Mouse (Mus musculus) C2C12 (cell line): ENCODE data around the gene Ccn1.

Source experiments
- CTCF ChIP-seq: IDR thresholded peaks from one replicate; pipeline ENCODE4 v1.5.1; 2011; ENCODE audit not compliant: control insufficient read depth, insufficient read depth, insufficient read length
- MYOD1 ChIP-seq: IDR thresholded peaks from one replicate; pipeline ENCODE4 v1.6.1; 2011; ENCODE audit warnings: low read depth; ENCODE audit not compliant: control insufficient read depth, insufficient read length
- MYOG ChIP-seq: IDR thresholded peaks from one replicate; pipeline ENCODE4 v1.6.1; 2011; ENCODE audit not compliant: control insufficient read depth, insufficient read length; ENCODE audit errors: extremely low read depth
- USF1 ChIP-seq: IDR thresholded peaks from one replicate; pipeline ENCODE4 v1.6.1; 2011; ENCODE audit warnings: low read depth, mild to moderate bottlenecking, control low read depth, moderate library complexity

DNA sequence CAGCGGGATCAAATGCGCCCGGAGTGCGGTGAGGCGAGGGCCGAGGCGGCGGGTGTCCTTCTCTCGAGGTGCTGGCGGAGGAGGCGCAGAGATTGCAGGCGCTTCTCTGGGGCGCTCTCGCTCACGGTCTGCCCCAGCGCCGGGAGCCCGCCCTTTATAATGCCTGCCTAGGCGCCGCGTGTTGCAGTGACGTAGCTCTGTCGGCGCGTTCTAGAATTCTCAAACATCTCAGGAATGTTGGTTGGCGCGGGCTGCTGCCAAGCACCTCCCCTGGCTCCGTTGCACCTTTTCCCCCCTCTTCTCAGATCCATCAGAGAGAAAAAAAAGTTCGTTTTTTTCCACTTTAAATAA is at the start of gene Ccn1:
- TF ChIP-seq CTCF = no peak
- no peak for TF ChIP-seq MYOD1
- TF ChIP-seq USF1 = peak; percentile 22
- TF ChIP-seq MYOG = no peak
